Mouse (Mus musculus): ENCODE results near the gene Slc25a51.

Gene Slc25a51

GRCm38 (mm10) chr4:45408427-45409132 is at the start of gene Slc25a51:
TSS of gene Slc25a51 (minus strand) at chr4:45408766.
- DNase-seq = peak; percentile 89

- DNase-seq = no peak
These were observed 49.0 kb upstream of the Slc25a51 start for GRCm38 (mm10) chr4:45457543-45457942.

GRCm38 (mm10) chr4:45455001-45455400 is 46.4 kb upstream of the Slc25a51 start:
- no peak for DNase-seq

- DNase-seq = no peak
These were observed 44.8 kb upstream of the Slc25a51 start for GRCm38 (mm10) chr4:45453271-45453851.

- no peak for DNase-seq
These were observed 44.1 kb upstream of the Slc25a51 start for GRCm38 (mm10) chr4:45452569-45453111.

GRCm38 (mm10) chr4:45449012-45449411 is 40.4 kb upstream of the Slc25a51 start:
- no peak for DNase-seq

- DNase-seq = no peak
These were observed 39.9 kb upstream of the Slc25a51 start for GRCm38 (mm10) chr4:45448481-45448880.

GRCm38 (mm10) chr4:45447196-45447595 is 38.6 kb upstream of the Slc25a51 start:
- no peak for DNase-seq

- no peak for DNase-seq
These were observed 36.7 kb upstream of the Slc25a51 start for GRCm38 (mm10) chr4:45445235-45445634.

GRCm38 (mm10) chr4:45444813-45445212 is 36.2 kb upstream of the Slc25a51 start:
- no peak for DNase-seq

GRCm38 (mm10) chr4:45443652-45444051 is 35.1 kb upstream of the Slc25a51 start:
- no peak for DNase-seq

- DNase-seq = no peak
These were observed 33.7 kb upstream of the Slc25a51 start for GRCm38 (mm10) chr4:45442237-45442636.

GRCm38 (mm10) chr4:45441778-45442177 is 33.2 kb upstream of the Slc25a51 start:
- DNase-seq = no peak

GRCm38 (mm10) chr4:45439281-45439680 is 30.7 kb upstream of the Slc25a51 start:
- no peak for DNase-seq

GRCm38 (mm10) chr4:45437010-45437409 is 28.4 kb upstream of the Slc25a51 start:
- no peak for DNase-seq

GRCm38 (mm10) chr4:45436383-45436913 is 27.9 kb upstream of the Slc25a51 start:
- DNase-seq = no peak

GRCm38 (mm10) chr4:45435899-45436298 is 27.3 kb upstream of the Slc25a51 start:
- DNase-seq = no peak

GRCm38 (mm10) chr4:45434681-45435080 is 26.1 kb upstream of the Slc25a51 start:
- no peak for DNase-seq

- no peak for DNase-seq
These were observed 25.5 kb upstream of the Slc25a51 start for GRCm38 (mm10) chr4:45434071-45434470.

GRCm38 (mm10) chr4:45431806-45432205 is 23.2 kb upstream of the Slc25a51 start:
- DNase-seq = peak; percentile 33

- peak; percentile 69 for DNase-seq
These were observed 22.8 kb upstream of the Slc25a51 start for GRCm38 (mm10) chr4:45431316-45431715.

- peak; percentile 39 for DNase-seq
These were observed 20.9 kb upstream of the Slc25a51 start for GRCm38 (mm10) chr4:45429451-45429850.

- DNase-seq = no peak
These were observed 18.3 kb upstream of the Slc25a51 start for GRCm38 (mm10) chr4:45426724-45427457.

Measured in cerebellum, adult 11-12 months (tissue).